ENCODE assay signal across 23 mouse cellular contexts in the genomic region with DNA sequence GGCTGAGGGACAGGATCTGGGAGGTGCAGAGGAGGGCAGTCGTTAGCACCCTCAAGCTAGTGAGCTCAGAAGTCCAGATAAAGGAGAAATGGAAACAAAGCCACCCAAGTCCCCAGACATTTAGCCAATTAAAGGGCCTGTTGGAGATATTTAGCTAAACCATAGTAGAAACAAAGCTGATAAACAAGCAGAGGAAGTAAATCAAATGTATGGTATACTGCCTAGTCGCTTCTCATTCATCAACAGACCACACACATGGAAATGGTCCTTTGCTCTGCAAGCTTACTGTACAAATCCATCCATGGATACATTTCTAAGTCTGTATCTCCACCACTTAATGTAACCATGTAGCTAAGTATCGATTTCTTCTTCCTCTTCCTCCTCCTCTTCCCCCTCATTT. TPM values are rescaled to one million over a fixed set of nuclear protein-coding genes. Genes with fewer than 3 reads are reported as not detected.
DNase-seq lines count a peak whose midpoint lies in the region; ATAC-seq and TF ChIP-seq lines count a peak whose summit lies in the region.
"Had no signal": no experiment of that assay in that cellular context is flagged by ENCODE, and none has a peak within 500 bp of the region (broad histone marks: within the 10 kb centered on the region; RNA-seq: fewer than 3 reads in every experiment).

No protein-coding gene starts in this region.

- TF ChIP-seq POLR2A in lung, adult 2 months (IDR thresholded peaks at IDR 0.05; ENCODE audit: borderline replicate concordance, extremely low read depth, low read depth, low read length): no peak

- H3K4me1 ChIP-seq in lung, embryonic 14.5 days (ENCODE audit: insufficient read depth): peaks cover 18% of the 10 kb centered on the region
- H3K4me1 ChIP-seq in lung, adult 2 months (ENCODE audit: control insufficient read depth, insufficient read depth, low read length): no peaks in the 10 kb centered on the region
- peaks cover 21% of the 10 kb centered on the region; the same call in 1 of the 2 replicates for H3K4me1 ChIP-seq in stomach, embryonic 14.5 days (ENCODE audit: control insufficient read depth, insufficient read depth, low read length)
- H3K4me1 ChIP-seq: hindbrain, embryonic 13.5 days had no signal

- no peak for ATAC-seq in lung, embryonic 14.5 days (ENCODE audit: insufficient read depth)
- ATAC-seq in stomach, embryonic 14.5 days (ENCODE audit: insufficient number of reproducible peaks, insufficient read depth, low FRiP score, low read depth): no peak
- ATAC-seq: CD4-positive, CD25-positive, alpha-beta regulatory T cell, adult 4 months; forebrain, embryonic 14.5 days had no signal

- TF ChIP-seq CTCF in lung, embryonic 14.5 days (IDR thresholded peaks at IDR 0.05; ENCODE audit: low read depth): no peak
- TF ChIP-seq CTCF in lung, adult 2 months (IDR thresholded peaks at IDR 0.05; ENCODE audit: insufficient read depth, low read length): no peak

- no peaks in the 10 kb centered on the region for H3K9me3 ChIP-seq in lung, embryonic 14.5 days (ENCODE audit: low read depth, low read length)
- H3K9me3 ChIP-seq in stomach, embryonic 14.5 days (ENCODE audit: control insufficient read depth, low read depth, low read length): no peaks in the 10 kb centered on the region
- H3K9me3 ChIP-seq: embryonic facial prominence, embryonic 10.5 days; G1E; heart, embryonic 10.5 days; hindbrain, embryonic 13.5 days had no signal

- no peak overlapping the region for H3K4me3 ChIP-seq in lung, embryonic 14.5 days (ENCODE audit: low read depth, low read length)
- no peak overlapping the region for H3K4me3 ChIP-seq in lung, adult 2 months (replicated peaks; ENCODE audit: extremely low read depth, low read depth, low read length)
- no peak overlapping the region for H3K4me3 ChIP-seq in stomach, embryonic 14.5 days (ENCODE audit: low read depth, low read length)
- H3K4me3 ChIP-seq: embryonic facial prominence, embryonic 10.5 days; gastrocnemius, adult 2 months; heart, embryonic 10.5 days; hindbrain, embryonic 13.5 days had no signal

- H3K27me3 ChIP-seq in lung, embryonic 14.5 days (ENCODE audit: insufficient read depth, low read length): no peaks in the 10 kb centered on the region
- no peaks in the 10 kb centered on the region for H3K27me3 ChIP-seq in stomach, embryonic 14.5 days (ENCODE audit: control insufficient read depth, insufficient read depth, low read length)
- H3K27me3 ChIP-seq: hindbrain, embryonic 13.5 days had no signal

- H3K36me3 ChIP-seq in lung, embryonic 14.5 days (ENCODE audit: insufficient read depth): no peaks in the 10 kb centered on the region
- no peaks in the 10 kb centered on the region for H3K36me3 ChIP-seq in stomach, embryonic 14.5 days (ENCODE audit: control insufficient read depth, insufficient read depth, low read length)
- H3K36me3 ChIP-seq: embryonic facial prominence, embryonic 10.5 days; G1E; heart, embryonic 10.5 days; hindbrain, embryonic 13.5 days had no signal

- no peak overlapping the region for H3K9ac ChIP-seq in lung, embryonic 14.5 days
- no peak overlapping the region for H3K9ac ChIP-seq in stomach, embryonic 14.5 days (replicated peaks; ENCODE audit: low read depth, low read length)
- H3K9ac ChIP-seq: hindbrain, embryonic 13.5 days had no signal

- H3K4me2 ChIP-seq in lung, embryonic 14.5 days: no peak overlapping the region
- H3K4me2 ChIP-seq in stomach, embryonic 14.5 days (replicated peaks; ENCODE audit: low read depth, low read length): no peak overlapping the region
- H3K4me2 ChIP-seq: hindbrain, embryonic 13.5 days had no signal

- peak overlapping the region; percentile 20; the same call in 1 of the 2 replicates for H3K27ac ChIP-seq in lung, embryonic 14.5 days (ENCODE audit: low read depth)
- H3K27ac ChIP-seq in stomach, embryonic 14.5 days (ENCODE audit: low read length): peak overlapping the region; percentile 7; the same call in 1 of the 2 replicates
- H3K27ac ChIP-seq: embryonic facial prominence, embryonic 10.5 days; gastrocnemius, adult 2 months; heart, embryonic 10.5 days; hindbrain, embryonic 13.5 days had no signal

- DNase-seq in heart, adult 11 months: peak; percentile 83
- no peak for DNase-seq in heart, postnatal 10 days
- peak; percentile 68 for DNase-seq in lung, embryonic 14.5 days
- DNase-seq in lung, adult 2 months: no peak
- DNase-seq in left cerebral cortex, postnatal 4 days: no peak
- DNase-seq in layer of hippocampus, adult 9-11 months: no peak
- DNase-seq: adrenal gland, adult 8-10 months; adrenal gland, postnatal 36 days; B cell, adult 2 months; cerebellum, adult 2 months; cerebellum, postnatal 10 days; gastrocnemius, adult 2 months; gastrocnemius, postnatal 36 days; heart, adult 18-20 months; heart, postnatal 14 days had no signal

- 50% methylated on average over 3 of the region's 3 CpGs for WGBS in lung, embryonic 14.5 days
- 68% methylated on average over 3 of the region's 3 CpGs for whole genome bisulfite sequencing in lung, adult 2 months
- WGBS in stomach, embryonic 14.5 days: 60% methylated on average over 3 of the region's 3 CpGs

- intact Hi-C loops in heart, postnatal 10 days (cut with DNase I): no loop called here
- intact Hi-C loops in left cerebral cortex, postnatal 4 days (cut with DNase I): no loop called here

RNA-seq across cellular contexts. Expression of gene Col6a2, which starts 24.0 kb away (rescaled TPM):
- total RNA-seq in heart, postnatal 10 days (2021): 100 to 1,000 TPM; 224 to 241 TPM
- 168 and 170 TPM in 2 replicates for polyA plus RNA-seq in lung, embryonic 14.5 days (2014; fragmentation: Nextera tagmentation; extraction: Ambion mirVana)
- 173 and 175 TPM in 2 replicates for polyA plus RNA-seq in lung, adult 2 months (2012; rRNA removed)
- 148 and 176 TPM in 2 replicates for polyA plus RNA-seq in stomach, embryonic 14.5 days (2014; fragmentation: Nextera tagmentation; extraction: Ambion mirVana)
- total RNA-seq in left cerebral cortex, postnatal 4 days (2021): 10 to 100 TPM; 16.7 to 17.4 TPM
- total RNA-seq: hematopoietic stem cell, adult 5-6 weeks had no signal
- polyA plus RNA-seq: CD4-positive, CD25-positive, alpha-beta regulatory T cell, adult 4 months; G1E had no signal

Comparison
In these comparisons a context has a peak if more than half of its experiments do, and no peak if none do; other contexts are left out.
1. DNase-seq: peak in heart, adult 11 months (single experiment) and lung, embryonic 14.5 days (single experiment); none in heart, postnatal 10 days (0 of 2), lung, adult 2 months (single experiment), left cerebral cortex, postnatal 4 days (single experiment) and layer of hippocampus, adult 9-11 months (single experiment).